Mouse (Mus musculus) lung, postnatal 0 days (tissue): ENCODE data around the gene Icosl.

Experiments
- CTCF ChIP-seq: IDR thresholded peaks from 2 replicates; pipeline ENCODE4 v1.5.1; 2016; ENCODE audit warnings: antibody characterized with exemption, mild to moderate bottlenecking
- EP300 ChIP-seq: IDR thresholded peaks from 2 replicates; pipeline ENCODE4 v1.6.1; 2016; ENCODE audit warnings: antibody characterized with exemption, mild to moderate bottlenecking, control low read depth

- TF ChIP-seq CTCF, result no peak
- no peak for TF ChIP-seq EP300
Measured at GRCm38 (mm10) chr10:78074151-78074550, 5.0 kb downstream of the Icosl start.
